Mouse (Mus musculus) limb, embryonic 15.5 days (tissue): ENCODE measurements at regions not wholly inside any gene's neighbourhood (a gene's known extent, or its start where the extent isn't known, plus 50 kb on each side); places are given as distances from the start of the nearest gene placed in this dataset.

Experiments
- ATAC-seq: fragments of 200-750 bp; cut with Nextera tagmentation; 2 replicates; pipeline ENCODE4 v1.8.0; 2017; ENCODE audit warnings: low read depth, moderate TSS enrichment; ENCODE audit not compliant: insufficient number of reproducible peaks, low FRiP score, low TSS enrichment
- H3K27ac ChIP-seq: fragments of 300-500 bp; sonication (generic); 2 replicates; pipeline ENCODE4 v1.5.1; 2015; ENCODE audit warnings: moderate library complexity, mild to moderate bottlenecking, inconsistent platforms
- H3K27me3 ChIP-seq: fragments of 300-500 bp; sonication (generic); 2 replicates; pipeline ENCODE4 v1.6.1; 2015; ENCODE audit warnings: inconsistent platforms
- H3K36me3 ChIP-seq: fragments of 300-500 bp; sonication (generic); 2 replicates; pipeline ENCODE4 v1.6.1; 2015; ENCODE audit warnings: inconsistent platforms
- H3K4me1 ChIP-seq: fragments of 300-500 bp; sonication (generic); 2 replicates; pipeline ENCODE4 v1.6.1; 2015; ENCODE audit warnings: inconsistent platforms
- H3K4me2 ChIP-seq: fragments of 300-500 bp; sonication (generic); 2 replicates; pipeline ENCODE4 v1.6.1; 2015; ENCODE audit warnings: mild to moderate bottlenecking, inconsistent platforms
- H3K4me3 ChIP-seq: fragments of 300-500 bp; sonication (generic); 2 replicates; pipeline ENCODE4 v1.5.1; 2015; ENCODE audit warnings: mild to moderate bottlenecking, inconsistent platforms
- H3K9ac ChIP-seq: fragments of 300-500 bp; sonication (generic); 2 replicates; pipeline ENCODE4 v1.6.1; 2015; ENCODE audit warnings: inconsistent platforms
- H3K9me3 ChIP-seq: fragments of 300-500 bp; sonication (generic); 2 replicates; pipeline ENCODE4 v1.6.1; 2016; ENCODE audit warnings: inconsistent platforms
- WGBS: fragments of 180-500 bp; shearing (Covaris S2); methylation state at CpG from one replicate; pipeline ENCODE4 v1.1.7; 2015; 5-methylcytosine and 5-hydroxymethylcytosine counted together

DNA sequence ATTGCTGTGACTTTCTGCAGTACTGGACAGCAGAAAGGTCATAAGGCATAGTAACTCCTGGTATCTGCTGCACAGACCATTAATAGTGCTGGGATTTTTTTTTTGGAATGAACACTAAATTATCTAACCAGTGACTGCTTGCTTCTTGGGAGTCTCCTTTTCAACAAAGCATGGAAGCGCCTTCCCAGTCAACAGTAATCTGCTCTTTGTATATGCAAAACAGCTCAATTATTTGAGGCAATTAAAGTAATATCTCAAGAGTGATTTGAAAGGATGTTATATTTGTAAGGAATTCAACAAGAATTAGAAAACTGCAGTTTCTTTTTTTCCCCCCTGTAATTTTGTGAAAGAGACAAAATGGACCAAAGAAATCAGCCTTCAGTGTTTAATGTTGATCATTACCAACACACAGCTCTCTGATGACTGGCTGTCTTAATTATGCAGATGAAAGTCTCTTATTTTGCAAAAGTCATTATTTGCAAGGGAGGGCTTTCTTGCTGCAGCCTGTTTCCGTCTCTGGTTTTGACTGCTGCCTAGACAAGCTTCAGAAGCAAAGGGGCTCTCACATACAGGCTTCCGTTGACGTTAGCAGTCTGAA lies 260.3 kb upstream of the Arpp21 start:
- WGBS = 54% methylated on average over 4 of the region's 4 CpGs
- ATAC-seq = no peak
- H3K36me3 ChIP-seq = no peaks in the 10 kb centered on the region
- no peaks in the 10 kb centered on the region for H3K9me3 ChIP-seq
- no peaks in the 10 kb centered on the region for H3K4me1 ChIP-seq
- no peak overlapping the region for H3K9ac ChIP-seq
- no peak overlapping the region for H3K27ac ChIP-seq
- H3K4me2 ChIP-seq = no peak overlapping the region
- H3K27me3 ChIP-seq = no peaks in the 10 kb centered on the region
- H3K4me3 ChIP-seq = no peak overlapping the region

DNA sequence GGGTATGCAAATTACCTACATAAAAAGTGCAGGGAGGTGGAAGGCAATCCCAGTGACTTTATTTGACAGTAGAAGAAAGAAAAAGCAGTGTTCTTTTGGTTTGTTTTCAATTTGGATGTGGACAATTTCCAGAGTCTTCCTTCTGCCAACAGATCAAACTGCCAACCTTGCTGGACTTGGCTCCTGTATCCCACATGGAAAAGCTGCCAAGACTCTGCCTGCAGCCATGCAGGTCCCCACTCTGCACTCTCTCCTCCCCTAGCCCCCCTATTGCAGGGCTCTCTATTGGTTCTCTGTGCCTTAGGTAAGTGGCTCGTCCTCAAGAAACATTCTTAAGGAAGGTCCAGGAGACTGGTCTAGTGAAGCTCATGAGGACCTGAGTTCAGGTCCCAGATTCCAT lies 255.2 kb upstream of the Arpp21 start:
- WGBS = 55% methylated on average over 1 of the region's 1 CpGs
- no peaks in the 10 kb centered on the region for H3K36me3 ChIP-seq
- no peaks in the 10 kb centered on the region for H3K27me3 ChIP-seq
- no peaks in the 10 kb centered on the region for H3K4me1 ChIP-seq
- H3K9me3 ChIP-seq = no peaks in the 10 kb centered on the region
- ATAC-seq = no peak
- no peak overlapping the region for H3K27ac ChIP-seq
- no peak overlapping the region for H3K4me3 ChIP-seq
- no peak overlapping the region for H3K9ac ChIP-seq
- no peak overlapping the region for H3K4me2 ChIP-seq

DNA sequence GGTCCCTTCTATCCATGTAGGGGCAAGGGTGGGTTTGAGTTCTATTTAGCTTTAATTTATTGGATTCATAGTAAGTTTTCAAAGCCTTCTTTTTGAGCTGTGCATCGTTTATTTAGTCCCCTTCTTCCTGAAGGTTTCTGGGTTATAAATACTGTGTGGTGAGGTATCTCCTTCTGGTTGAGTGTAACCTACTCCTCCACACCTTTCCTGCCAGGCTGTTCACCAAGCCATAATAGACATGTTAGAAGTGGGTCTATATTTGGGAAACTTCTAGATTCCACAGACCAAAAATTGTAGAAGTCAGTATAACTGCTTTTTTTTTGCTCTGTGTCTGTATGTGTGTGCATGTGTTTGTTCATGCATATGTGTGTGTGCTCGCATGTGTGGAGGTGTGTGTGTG lies 240.9 kb upstream of the Arpp21 start:
- H3K4me2 ChIP-seq = no peak overlapping the region
- no peaks in the 10 kb centered on the region for H3K9me3 ChIP-seq
- WGBS = 75% methylated on average over 2 of the region's 2 CpGs
- H3K9ac ChIP-seq = no peak overlapping the region
- H3K36me3 ChIP-seq = no peaks in the 10 kb centered on the region
- H3K27me3 ChIP-seq = no peaks in the 10 kb centered on the region
- no peak overlapping the region for H3K4me3 ChIP-seq
- no peak overlapping the region for H3K27ac ChIP-seq
- no peak for ATAC-seq
- no peaks in the 10 kb centered on the region for H3K4me1 ChIP-seq

DNA sequence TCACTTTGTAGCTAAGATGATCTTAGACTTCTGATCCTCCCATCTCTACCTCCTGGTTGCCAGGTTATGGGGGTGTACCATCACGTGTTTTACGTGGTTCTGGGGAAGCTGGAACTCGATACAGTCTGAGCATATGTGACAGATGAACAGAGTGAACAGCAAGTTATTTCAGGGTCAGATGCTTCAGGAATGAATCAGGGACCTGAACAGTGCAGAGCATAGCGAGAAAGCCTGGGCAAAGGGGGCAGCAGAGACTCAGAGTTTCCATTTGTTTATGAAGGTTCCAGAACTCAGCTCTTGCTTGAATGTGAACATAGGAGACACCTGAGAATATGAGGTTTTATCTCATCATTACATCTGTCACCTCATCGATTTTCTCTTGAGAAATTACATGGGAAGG lies 221.9 kb upstream of the Arpp21 start:
- 83% methylated on average over 5 of the region's 5 CpGs for WGBS

DNA sequence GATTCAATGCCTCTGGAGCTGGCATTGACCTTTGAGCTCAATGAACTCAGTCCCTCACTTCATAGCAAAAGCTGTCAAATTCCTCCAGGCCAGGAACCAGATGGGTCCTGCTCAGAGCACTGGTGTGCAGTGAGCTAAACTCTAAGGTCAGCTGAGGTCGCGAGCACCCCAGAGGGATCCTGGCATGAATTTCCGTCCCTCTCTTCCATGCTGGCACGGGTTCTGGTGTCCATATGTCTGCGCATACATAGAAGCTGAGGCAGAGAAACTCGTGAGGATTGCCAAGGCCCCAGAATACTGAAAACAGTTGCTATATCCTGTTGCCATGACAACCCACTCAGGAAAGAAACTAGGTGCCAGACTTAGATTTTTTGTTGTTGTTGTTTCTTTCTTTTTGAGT lies 219.0 kb upstream of the Arpp21 start:
- Histone ChIP-seq H3K9me3 (no peaks in the 10 kb centered on the region), H3K9ac (no peak overlapping the region), H3K27me3 (no peaks in the 10 kb centered on the region), H3K4me2 (no peak overlapping the region), H3K4me1 (no peaks in the 10 kb centered on the region), H3K4me3 (no peak overlapping the region), H3K27ac (no peak overlapping the region), H3K36me3 (no peaks in the 10 kb centered on the region)
- 40% methylated on average over 6 of the region's 6 CpGs for WGBS
- ATAC-seq = no peak

More for the DNA sequence above, 221.9 kb upstream of the Arpp21 start:
- Histone ChIP-seq H3K27me3 (no peaks in the 10 kb centered on the region), H3K4me3 (no peak overlapping the region), H3K36me3 (no peaks in the 10 kb centered on the region), H3K27ac (no peak overlapping the region), H3K4me2 (no peak overlapping the region), H3K9ac (no peak overlapping the region), H3K9me3 (no peaks in the 10 kb centered on the region), H3K4me1 (no peaks in the 10 kb centered on the region)
- ATAC-seq = no peak

DNA sequence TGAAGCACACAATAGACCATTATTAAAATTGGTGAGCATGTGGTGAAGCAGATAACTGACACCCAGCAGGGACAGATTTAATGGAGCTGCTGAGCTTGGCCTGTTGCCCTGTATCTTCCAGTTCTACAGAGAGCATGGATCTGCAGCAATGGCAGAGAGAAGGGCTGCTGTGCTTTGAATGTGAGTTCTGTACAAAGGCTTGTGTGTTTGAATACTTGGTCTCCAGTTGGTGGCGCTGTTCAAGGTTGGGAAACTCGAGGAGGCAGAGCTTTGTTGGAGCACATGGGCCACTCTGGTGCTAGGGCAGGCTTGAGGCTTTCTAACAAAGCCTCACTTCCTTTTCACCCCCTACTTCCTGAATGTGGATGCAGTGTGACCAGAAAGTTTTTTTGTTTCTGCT lies 211.8 kb upstream of the Arpp21 start:
- Histone ChIP-seq H3K4me2 (no peak overlapping the region), H3K36me3 (no peaks in the 10 kb centered on the region), H3K9ac (no peak overlapping the region), H3K27ac (no peak overlapping the region), H3K4me3 (no peak overlapping the region), H3K9me3 (no peaks in the 10 kb centered on the region), H3K4me1 (no peaks in the 10 kb centered on the region), H3K27me3 (no peaks in the 10 kb centered on the region)
- WGBS = 3% methylated on average over 2 of the region's 2 CpGs
- ATAC-seq = no peak

DNA sequence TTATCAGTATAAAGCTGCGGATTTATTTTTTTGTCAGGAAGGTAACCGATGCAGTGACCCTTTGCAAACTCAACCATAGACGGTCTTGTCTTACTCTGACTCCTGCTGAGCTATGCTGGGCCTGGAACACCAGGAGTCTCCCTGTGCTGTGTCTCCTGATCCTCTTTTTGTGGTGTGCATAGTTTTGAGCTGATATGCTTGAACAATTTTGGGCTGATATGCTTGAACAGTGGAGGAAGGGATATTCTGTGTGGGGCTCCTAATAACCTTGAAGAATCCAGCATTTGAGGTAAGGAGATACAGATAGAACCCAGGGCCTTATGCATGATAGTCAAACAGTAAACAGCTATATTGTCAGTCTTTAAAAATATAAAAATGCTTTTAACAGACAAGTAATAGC lies 211.2 kb upstream of the Arpp21 start:
- ATAC-seq = no peak
- 82% methylated on average over 3 of the region's 3 CpGs for WGBS
- Histone ChIP-seq H3K27me3 (no peaks in the 10 kb centered on the region), H3K36me3 (no peaks in the 10 kb centered on the region), H3K4me1 (no peaks in the 10 kb centered on the region), H3K9me3 (no peaks in the 10 kb centered on the region), H3K4me2 (no peak overlapping the region), H3K9ac (no peak overlapping the region), H3K4me3 (no peak overlapping the region), H3K27ac (no peak overlapping the region)

DNA sequence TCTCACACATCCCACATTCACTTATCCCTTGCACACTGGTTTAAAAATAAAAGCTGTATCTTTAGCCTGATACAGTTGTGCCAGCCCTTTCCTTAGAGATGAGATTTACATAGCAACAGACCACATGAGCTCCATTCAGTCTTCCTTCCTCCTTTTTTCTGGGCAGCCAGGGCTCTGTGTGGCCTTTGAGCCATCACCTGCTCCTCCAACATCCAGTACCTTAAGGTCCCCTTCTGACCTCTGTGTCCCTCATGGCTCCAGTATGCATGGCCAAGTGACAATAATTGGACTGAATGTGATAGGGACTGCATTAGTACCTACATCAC lies 210.3 kb upstream of the Arpp21 start:
- no peak overlapping the region for H3K27ac ChIP-seq
- H3K27me3 ChIP-seq = no peaks in the 10 kb centered on the region

DNA sequence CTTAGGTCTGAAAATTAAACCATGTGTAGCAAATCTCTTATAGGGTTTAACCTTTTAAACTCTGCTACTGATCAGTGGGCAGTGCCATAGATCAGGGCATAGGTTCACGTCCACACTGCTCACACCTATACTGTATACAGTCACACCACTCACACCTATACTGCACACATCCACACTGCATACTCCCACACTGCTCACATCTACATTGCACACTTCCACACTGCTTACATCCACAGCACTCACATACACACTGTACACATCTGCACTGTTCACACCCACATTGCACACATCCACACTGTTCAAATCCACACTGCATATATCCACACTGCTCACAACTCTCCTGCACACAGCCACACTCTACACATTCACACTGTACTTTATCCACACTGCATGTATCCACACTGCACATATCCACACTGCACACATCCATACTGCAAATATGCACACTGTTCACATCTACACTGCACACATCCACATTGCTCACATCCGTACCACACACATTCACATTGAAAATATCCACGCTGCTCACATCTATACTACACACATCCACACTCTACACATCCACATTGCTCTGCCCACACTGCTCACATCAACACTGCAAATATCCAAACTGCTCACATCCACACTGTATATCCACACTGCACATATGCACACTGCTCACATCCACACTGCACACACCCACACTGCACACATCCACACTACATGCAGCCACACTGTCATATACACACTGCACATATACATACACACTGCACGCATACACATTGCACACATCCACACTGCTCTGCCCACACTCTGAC lies 209.7 kb upstream of the Arpp21 start:
- peak; percentile 55; the same call in 1 of the 2 replicates for ATAC-seq
- H3K4me3 ChIP-seq = no peak overlapping the region

More for the DNA sequence above, 210.3 kb upstream of the Arpp21 start:
- Histone ChIP-seq H3K9me3 (no peaks in the 10 kb centered on the region), H3K4me1 (no peaks in the 10 kb centered on the region), H3K4me2 (no peak overlapping the region), H3K4me3 (no peak overlapping the region), H3K36me3 (no peaks in the 10 kb centered on the region), H3K9ac (no peak overlapping the region)
- no peak for ATAC-seq

DNA sequence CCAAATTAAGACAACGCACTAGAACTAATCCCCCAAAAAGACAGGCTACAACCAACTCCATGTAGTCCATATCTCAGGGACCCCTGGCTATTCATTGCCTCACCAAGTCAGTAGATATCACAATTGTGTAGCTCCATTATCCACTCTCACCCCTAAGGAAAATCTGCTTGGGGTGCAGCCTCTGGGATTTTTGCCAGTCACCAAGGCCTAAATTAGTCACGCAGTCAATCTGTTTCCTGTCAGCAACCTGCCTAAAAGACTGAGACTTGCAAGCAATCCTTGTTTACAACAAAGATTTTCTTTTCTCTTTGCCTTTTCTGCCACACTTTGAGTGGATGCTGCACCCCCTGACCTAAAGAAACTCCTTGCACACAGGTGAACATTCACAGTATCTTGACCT lies 208.5 kb upstream of the Arpp21 start:
- no peak for ATAC-seq
- WGBS = 70% methylated on average over 2 of the region's 2 CpGs
- no peak overlapping the region for H3K4me2 ChIP-seq
- H3K4me3 ChIP-seq = no peak overlapping the region
- no peaks in the 10 kb centered on the region for H3K27me3 ChIP-seq
- H3K9me3 ChIP-seq = no peaks in the 10 kb centered on the region
- H3K4me1 ChIP-seq = no peaks in the 10 kb centered on the region
- no peak overlapping the region for H3K9ac ChIP-seq
- no peak overlapping the region for H3K27ac ChIP-seq
- no peaks in the 10 kb centered on the region for H3K36me3 ChIP-seq

More for the DNA sequence above, 209.7 kb upstream of the Arpp21 start:
- Histone ChIP-seq H3K4me2 (no peak overlapping the region), H3K27ac (no peak overlapping the region), H3K9ac (no peak overlapping the region), H3K9me3 (no peaks in the 10 kb centered on the region), H3K36me3 (no peaks in the 10 kb centered on the region), H3K4me1 (no peaks in the 10 kb centered on the region), H3K27me3 (no peaks in the 10 kb centered on the region)
- 85% methylated on average over 4 of the region's 4 CpGs for WGBS

DNA sequence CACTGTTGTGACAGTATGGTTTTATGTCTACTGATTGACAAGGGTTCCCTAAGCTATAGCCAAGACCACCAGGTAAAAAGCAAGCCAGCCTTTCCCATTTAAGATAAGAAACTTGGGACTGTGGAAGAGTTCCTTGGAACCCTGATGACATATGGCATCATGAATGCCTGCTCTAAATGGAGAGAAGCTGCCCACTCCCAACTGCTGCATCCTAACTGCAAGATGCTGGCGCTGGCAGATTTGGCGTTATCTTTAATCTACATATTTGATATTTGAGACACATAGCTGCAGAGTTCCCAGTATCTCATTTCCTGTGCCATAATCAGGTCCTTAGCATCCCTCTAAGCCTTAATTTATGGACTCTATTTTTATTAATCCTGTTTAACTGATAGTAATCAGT lies 200.4 kb upstream of the Arpp21 start:
- Histone ChIP-seq H3K27ac (no peak overlapping the region), H3K4me1 (no peaks in the 10 kb centered on the region), H3K4me2 (no peak overlapping the region), H3K36me3 (no peaks in the 10 kb centered on the region), H3K4me3 (no peak overlapping the region), H3K27me3 (no peaks in the 10 kb centered on the region), H3K9ac (no peak overlapping the region), H3K9me3 (no peaks in the 10 kb centered on the region)
- ATAC-seq = no peak
- WGBS = 80% methylated on average over 2 of the region's 2 CpGs

DNA sequence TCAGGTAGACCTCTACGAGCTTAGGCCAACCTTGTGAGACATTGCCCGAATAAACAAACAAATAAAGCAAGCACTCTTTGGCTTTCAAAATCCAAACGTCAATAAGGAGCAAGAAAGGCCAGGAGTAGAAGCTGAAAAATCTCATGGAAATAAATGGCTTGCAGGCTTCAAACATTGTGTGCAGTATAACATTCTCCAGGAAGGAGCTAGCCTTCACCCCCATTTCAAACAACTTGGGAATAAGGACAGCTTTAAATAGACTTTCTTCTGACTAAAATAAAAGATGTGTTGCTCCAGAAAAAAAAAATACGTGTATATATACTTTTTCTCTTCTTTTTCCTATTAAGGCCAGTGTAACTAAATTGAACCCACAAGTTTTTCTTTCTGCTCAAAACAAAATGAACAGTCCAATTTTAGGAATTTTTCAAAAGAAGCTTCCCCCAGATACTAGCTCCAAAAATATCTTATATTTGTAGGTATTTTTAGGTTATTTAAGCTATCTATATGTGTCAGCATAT lies 196.2 kb upstream of the Arpp21 start:
- Histone ChIP-seq H3K4me2 (no peak overlapping the region), H3K4me1 (no peaks in the 10 kb centered on the region), H3K36me3 (no peaks in the 10 kb centered on the region), H3K9me3 (no peaks in the 10 kb centered on the region), H3K27me3 (no peaks in the 10 kb centered on the region), H3K27ac (no peak overlapping the region), H3K9ac (no peak overlapping the region), H3K4me3 (no peak overlapping the region)
- ATAC-seq = no peak
- whole genome bisulfite sequencing = 78% methylated on average over 4 of the region's 4 CpGs
